Mouse (Mus musculus) CH12F3 (cell line): ENCODE data around the gene Prrg1.
"Not testable (repeated sequence)": the region's sequence is repeated elsewhere in the genome, so short reads cannot be mapped to it uniquely, and the experiment has no call there.

Experiments used
- in situ Hi-C: fragments of 300-500 bp; cut with MboI; formaldehyde crosslinking; loops from 2 replicates; pipeline ENCODE4 v1.14.3; 2020; ENCODE audit warnings: low sequenced_read_pairs

Gene Prrg1

DNA sequence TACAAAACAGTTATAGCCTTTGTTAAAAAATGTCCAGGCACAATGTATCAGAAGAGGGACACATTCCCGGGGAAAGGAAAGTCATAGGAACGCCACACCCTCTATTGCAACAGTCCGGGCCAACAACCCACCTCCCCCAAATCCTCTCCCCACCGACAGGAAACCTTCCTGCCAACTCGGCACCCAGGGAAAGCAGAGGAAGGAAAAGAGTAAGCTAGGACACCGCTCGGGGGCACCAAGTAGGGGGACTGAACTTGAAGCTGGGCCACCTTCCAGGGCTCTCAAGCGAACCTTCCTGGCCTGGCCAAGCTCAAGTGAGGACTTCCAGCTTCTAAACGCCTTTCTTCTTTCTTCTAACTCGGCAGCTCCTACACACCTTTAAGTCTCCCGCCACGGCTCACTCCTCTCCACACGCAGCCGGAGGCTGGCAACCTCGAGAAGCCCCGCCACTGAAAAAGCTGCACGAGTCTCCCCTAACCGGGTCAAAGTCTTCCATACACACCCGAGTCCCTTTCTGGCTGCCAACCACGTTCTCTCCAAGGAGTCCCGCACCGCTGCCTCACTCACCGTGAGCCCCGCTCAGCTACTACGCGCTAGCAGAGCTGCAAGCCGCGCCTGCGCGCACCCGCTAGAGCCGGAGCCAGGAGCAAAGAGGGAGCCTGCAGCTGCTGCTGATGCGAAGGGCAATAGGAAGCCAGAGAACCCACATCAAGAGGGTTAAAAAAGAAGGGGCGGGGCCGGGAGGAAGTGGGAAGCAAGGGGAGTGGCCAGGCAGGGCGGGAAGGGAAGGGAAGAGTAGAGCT is at the start of gene Prrg1:
Prrg1 (minus strand) TSS at position 695 of the 803 bp plus-strand sequence.
- in situ Hi-C loops = no loop called here

DNA sequence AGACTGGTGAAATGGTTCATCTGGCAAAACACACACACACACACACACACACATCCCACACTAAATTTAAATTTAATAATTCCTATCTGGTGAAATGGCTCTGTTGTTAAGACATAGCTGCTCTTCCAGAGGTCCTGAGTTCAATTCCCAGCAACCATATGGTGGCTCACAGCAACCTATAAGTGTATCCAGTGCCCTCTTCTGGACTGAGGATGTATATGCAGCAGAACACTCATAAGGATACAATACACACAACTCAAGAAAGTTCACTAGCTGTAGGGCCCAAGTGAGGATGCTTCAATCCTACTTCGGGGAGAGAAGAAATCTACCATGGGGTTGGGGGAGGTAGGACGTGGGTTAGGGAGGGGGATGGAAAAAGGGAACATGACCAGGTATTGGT is 22.1 kb upstream of the Prrg1 start:
- in situ Hi-C loops = no loop called here

DNA sequence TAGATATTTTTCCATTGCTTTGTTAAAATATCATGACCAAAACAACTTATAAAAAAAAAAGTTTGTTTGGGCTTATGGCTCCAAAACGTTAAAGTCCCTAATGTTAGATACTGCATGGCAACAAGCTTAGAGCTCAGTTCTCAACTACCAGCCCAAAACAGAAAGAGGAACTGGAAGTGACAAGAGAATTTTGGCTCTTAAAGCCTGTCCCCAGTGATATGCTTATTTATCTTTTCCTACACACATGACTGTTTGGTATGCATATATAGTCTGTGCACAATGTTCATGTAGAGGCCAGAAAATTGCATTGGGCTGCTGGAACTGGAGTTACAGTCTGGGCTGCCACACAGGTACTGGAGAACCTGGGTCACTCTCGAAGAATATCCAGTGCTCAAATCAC is 9.4 kb upstream of the Prrg1 start:
- in situ Hi-C loops = no loop called here

DNA sequence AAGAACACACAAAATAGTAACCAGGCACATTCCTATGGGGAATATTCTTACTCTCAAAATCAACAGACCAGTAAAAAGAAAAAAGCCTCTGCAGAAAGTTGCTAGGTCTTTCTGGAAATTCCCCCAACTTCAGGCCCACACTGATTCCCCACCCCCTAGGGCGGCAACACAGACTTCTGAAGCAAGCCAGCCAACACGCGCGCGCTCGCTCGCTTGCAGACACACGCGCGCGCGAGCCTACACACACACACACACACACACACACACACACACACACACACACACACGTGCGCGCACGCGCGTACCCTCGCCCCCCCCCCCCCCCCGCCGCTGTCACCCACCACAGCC is 868 bp downstream of the Prrg1 start:
- in situ Hi-C loops = no loop called here

DNA sequence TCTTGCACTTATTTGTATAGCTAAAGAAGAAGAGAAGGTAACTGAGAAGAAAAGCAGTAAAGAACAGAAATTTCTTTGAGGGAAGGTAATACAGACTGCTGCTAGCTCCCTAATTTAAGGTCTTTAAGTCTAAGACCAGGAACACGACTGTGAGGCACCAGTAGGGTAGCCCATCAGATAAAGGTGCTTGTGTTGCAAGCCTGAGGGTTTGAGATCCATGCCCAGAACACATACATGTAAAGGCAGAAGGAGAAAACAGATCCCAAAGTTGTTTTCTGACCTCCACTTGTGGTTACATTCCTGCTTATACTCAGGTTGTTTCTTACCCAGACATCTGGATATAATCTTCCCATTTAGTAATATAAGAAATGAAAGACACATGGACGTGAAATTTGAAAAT is 20.2 kb downstream of the Prrg1 start:
- in situ Hi-C loops = no loop called here

DNA sequence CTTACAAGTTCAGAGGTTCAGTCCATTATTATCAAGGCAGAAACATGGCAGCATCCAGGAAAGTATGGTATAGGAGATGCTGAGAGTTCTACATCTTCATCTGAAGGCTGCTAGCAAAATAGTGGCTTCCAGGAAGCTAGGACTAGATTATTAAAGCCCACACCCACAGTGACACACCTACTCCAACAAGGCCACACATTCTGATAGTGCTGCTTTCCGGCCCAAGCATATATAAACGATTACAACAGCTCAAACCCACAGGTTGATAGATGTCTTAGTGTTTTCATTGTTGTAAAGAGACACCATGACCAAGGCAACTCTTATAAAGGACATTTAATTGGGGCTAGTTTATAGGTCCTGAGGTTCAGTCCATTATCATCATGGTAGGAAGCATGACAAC is 30.3 kb downstream of the Prrg1 start:
- in situ Hi-C loops = no loop called here

DNA sequence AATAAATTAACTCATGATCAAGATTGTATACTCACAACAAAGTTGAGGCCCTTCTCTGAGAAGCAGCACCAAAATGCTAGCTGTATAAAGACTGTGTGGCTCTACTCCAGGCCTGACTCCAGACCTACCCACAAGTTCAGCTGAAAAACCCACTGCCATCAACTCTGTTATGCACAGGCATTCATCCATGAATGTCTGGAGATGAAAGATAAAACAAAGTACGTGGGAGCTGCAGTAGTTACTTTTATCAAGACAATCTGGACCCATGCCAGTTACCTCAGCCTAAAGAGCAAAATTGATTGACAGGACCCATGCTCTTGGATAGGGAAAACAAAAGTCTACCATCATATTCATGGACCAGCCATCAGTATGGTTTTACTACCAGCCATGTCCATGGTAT is 31.0 kb downstream of the Prrg1 start:
- in situ Hi-C loops = no loop called here

DNA sequence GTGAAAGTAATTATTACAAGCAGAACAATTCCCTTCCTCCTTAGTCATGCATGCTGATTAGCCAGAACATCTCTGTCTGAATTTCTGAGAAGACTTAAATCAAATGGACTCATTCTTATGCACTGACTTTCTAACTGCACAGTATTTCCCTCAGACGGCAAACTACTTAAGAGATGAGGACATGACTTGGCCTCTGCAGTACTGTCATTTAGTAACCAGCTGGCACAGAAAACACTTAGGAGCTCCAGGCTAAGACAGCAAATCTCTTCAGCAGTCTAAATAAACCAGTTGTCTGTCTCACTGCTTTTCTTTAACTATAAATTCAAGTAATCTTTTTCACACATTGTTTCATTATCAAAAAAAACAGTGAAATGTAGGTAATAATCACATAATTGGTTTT is 36.0 kb downstream of the Prrg1 start:
- in situ Hi-C loops = no loop called here

DNA sequence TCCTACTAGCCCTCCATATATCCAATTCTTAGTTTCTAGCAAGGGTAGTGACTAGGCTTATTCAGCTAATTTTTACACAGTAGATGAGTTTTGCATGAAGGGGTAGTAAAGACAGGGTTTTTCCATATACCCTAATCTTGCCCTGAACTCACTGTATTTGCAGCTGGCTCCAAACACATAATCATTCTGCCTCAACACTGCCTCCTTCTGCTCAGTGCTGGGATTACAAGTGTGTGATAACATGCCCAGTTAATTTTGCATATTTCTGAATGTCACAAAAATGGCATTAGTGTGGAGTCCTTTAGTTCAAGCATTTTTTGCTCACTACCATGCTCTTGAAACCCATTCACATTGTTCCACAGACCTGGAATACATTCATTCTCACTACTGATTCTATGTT is 44.0 kb downstream of the Prrg1 start:
- in situ Hi-C loops = no loop called here

DNA sequence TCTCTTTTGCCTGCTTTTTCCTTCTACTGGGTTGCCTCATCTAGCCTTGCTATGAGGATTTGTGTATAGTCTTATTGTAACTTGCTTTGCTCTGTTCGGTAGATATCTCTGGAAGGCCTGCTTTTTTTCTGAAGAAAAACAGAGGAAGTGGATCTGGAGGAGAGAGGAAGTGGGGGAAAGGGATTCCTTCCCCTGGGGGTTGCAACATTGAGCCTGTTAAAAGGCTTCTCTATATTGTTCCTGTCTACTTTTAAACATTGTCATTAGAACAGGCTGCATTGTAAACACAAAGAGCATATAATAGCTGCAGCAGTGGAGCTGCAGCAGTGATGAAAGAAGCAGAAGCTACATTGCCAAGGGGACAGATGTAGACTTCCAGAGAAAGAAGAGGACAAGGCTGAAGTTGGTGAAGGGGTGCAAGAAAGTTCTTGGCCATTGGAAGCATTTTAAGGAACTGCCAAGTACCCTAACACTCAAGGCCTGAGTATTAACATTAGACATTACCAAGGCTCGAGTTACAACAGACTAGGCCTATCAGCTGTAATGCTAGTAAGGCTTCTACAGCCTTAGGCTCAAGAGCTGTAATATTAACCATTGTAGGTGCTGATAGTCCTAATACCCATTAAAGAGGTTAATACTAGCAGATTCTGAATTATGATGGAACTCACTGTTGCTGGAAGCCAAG is 44.9 kb downstream of the Prrg1 start:
- in situ Hi-C loops = no loop called here

DNA sequence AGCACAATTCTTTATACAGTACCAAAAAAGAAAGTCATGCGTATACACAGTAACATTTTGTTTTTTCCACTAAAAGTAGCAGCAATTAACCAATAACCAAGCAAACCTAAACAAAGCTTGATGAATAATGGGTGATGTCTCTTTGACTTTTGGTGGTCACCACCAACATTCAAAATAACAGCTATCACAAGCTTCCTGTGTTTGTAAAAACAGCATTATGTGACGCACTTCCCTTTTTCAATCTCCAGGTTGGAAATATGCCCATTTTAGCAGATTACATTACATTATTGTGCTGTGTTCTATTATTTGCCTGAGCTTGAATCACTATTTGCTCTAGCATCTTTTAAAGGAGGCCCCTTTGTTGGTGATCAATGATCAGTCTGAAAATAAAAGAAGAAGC is 65.4 kb downstream of the Prrg1 start:
- in situ Hi-C loops = no loop called here

DNA sequence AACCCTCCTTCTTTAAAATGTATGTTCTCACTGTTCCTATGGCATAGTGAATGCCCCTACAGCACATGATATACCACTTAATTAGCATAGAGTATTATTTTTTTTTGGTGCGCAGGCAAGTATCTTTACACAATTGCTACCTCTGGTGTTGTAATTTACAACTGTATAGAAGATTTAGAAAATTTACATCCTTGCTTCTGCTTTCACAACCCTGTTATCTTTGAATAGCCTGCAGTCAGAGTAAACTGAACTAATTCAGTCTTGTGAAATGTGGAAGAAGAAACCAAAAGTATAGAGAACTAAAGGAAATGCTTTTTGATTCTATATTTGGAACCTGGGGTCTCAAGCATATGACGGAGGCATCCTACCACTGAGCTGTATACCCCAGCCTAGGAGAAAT is 100.7 kb downstream of the Prrg1 start:
- in situ Hi-C loops = no loop called here

DNA sequence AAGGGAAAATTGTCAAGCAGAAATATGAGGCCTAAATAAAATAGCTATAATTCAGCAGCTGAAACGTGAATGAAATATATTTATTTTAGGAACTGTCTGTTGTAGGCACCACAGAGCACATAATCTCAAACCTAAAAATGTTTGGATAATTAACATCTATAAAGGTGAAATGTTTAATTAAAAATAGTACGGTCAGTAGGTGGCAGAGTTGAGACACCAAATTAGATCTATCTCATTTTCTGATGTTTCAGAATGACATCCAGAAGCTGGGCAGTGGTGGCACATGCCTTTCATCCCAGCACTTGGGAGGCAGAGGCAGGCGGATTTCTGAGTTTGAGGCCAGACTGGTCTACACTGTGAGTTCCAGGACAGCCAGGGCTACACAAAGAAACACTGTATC is 104.0 kb downstream of the Prrg1 start:
- in situ Hi-C loops = no loop called here

DNA sequence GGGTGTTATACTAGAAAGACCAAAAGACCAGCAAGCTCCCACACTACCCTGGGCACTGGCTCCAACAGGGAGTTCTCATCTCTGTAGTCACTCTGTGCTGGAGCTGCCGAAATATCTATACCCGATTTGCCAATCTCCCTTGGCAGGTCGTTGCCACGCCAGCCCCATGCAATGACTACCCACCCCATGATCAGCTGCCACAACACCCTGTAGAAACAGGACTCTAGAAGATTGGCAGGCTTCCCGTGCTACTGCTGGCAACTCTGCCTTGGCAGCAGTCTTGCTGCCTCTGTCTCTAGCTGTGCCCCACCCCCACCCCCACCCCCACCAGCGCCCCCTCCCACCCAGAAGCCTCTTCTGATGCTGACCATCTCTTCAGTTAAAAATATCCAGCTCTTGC is 149.3 kb downstream of the Prrg1 start:
- in situ Hi-C loops = no loop called here

DNA sequence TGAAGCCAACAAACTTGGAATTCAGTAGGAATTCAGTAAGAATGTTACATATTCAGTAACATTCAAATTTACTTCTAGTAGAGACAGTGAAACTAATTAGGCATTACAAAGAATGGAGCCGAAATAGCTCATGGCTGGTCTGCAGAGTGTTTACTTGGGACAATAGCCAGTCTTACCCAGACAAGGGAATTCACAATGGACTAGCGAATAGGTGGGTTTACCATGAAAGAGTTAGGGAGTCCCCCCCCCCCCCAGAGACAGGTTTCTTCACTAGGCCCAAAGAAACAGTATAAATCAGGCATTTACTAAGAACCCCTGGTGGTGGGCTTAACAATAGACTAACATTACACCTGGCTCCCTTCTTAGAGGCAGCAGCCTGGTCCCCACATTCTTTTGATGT is 180.3 kb downstream of the Prrg1 start:
- in situ Hi-C loops = not testable (repeated sequence)
